Mouse (Mus musculus) cerebellum, adult 11-12 months (tissue): ENCODE results near the gene Robo2.
"Not testable (repeated sequence)": the region's sequence is repeated elsewhere in the genome, so short reads cannot be mapped to it uniquely, and the experiment has no call there.

Source experiments
- DNase-seq: peaks from one replicate; pipeline ENCODE4 v3.0.0; 2022

Gene Robo2

DNA sequence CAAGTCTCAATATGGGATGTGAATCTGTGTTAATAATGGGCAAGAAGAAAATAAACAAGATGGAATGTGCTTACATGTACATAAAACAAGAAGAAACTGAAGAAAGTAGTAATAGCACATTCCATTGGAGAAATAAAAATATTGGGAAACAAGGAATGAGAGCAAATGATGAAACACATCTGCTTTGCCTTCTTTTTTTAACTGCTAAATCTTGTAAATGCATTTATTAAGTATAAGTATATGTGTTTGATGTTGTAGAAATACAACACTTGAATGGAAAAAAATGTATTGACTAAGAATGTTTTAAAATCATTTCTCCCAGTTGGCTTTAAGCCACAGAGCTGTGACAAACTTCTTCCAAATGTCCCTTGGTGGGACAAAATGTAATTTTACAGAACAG lies 350.1 kb downstream of the Robo2 start:
- no peak for DNase-seq

- DNase-seq, result no peak
Observed at GRCm38 (mm10) chr16:74056886-74057285, 354.7 kb downstream of the Robo2 start.

GRCm38 (mm10) chr16:74056210-74056609 lies 355.4 kb downstream of the Robo2 start:
- no peak for DNase-seq

GRCm38 (mm10) chr16:74055061-74055751 lies 356.4 kb downstream of the Robo2 start:
- peak; percentile 2 for DNase-seq

DNA sequence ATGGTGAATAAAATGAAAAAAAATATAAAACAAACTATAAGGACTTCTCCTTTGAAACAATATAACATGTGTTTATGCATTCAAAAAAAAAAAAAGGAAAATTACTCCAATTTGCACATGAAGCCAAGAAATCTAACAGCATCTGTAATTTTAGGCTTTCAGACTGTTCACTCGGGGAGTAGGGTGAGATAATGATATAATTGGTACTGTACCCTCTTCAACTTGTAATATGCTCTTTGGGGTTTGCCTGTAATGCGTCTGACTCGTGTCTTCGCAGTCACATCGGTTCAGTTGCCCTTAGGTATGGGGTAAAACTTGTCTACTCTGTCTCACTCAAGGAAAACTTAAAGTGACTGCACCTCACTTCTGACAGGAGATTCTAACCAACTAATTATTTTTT lies 362.2 kb downstream of the Robo2 start:
- no peak for DNase-seq

- no peak for DNase-seq
Observed at GRCm38 (mm10) chr16:74048980-74049379, 362.6 kb downstream of the Robo2 start.

DNA sequence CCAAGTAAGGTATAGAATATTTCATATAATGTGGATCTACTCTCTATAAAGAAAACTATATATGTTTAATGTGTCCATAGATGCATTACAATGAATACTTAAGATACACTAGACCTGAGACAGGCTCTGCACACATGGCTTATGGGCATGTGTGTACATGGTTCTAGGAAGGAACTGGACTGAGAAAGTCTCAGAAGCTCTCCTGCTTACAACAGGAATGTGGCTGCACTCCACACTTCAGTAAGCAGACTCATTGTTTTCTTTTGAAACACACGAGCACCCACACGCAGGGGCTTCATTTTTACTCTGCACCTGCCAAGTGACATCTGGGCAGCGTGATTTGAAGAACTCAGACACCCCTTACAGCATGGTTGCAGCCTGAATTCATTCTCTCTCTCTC lies 364.4 kb downstream of the Robo2 start:
- DNase-seq, result no peak

DNA sequence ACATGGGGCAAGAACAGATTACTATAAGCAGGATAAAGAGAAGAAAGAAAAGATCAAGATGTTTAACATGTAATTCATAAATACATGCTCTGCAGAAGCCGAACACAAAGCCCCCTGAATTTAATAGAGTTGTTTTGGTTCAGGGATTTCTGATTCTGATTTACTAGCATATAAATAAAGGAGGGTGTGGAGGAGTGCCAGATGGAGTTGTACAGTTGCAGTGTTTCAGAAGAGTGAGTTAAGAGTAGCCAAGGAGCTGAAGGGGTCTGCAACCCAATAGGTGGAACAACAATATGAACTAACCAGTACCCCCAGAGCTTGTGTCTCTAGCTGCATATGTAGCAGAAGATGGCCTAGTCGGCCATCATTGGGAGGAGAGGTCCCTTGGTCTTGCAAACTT lies 370.8 kb downstream of the Robo2 start:
- DNase-seq, result not testable (repeated sequence)

- no peak for DNase-seq
Observed at GRCm38 (mm10) chr16:74027822-74028221, 383.8 kb downstream of the Robo2 start.

- no peak for DNase-seq
Observed at GRCm38 (mm10) chr16:74022281-74022978, 389.2 kb downstream of the Robo2 start.

DNA sequence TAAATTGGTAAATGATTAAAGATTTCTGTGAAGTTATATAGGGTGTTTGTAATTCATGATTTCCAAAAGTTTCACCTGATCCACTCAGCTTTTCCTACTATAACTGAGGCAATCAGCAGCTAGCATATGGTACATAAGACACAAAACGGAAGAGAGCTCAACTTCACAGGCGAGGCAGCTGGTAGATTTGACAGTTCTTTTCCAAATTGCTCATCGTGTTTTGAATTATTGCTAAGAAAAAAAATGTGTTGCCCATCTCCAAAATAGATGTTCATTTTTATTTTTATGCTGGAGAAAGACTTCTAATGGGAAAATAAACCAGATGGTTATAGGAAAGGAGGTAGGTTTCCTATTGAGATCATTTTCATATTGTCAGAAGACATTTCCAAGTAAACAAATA lies 405.9 kb downstream of the Robo2 start:
- no peak for DNase-seq

DNA sequence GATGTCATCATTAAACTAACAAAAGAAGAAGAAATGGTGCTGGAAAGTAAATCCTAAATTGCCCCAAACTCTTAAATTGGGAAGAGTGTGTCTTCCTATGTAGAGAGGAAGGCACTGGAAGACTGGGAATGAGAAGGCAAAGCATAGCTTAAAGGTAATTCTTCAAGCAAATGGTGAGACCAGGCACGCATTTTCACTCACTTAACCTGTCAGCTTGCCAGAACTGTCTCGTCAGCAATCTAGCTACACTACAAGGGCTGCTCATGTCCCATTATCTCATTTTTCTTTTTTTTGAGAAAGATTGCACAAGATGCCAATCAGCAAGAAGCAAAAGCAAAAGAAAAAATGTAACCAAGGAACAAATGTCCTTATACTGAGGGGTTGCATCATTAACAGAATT lies 410.3 kb downstream of the Robo2 start:
- DNase-seq, result no peak

DNA sequence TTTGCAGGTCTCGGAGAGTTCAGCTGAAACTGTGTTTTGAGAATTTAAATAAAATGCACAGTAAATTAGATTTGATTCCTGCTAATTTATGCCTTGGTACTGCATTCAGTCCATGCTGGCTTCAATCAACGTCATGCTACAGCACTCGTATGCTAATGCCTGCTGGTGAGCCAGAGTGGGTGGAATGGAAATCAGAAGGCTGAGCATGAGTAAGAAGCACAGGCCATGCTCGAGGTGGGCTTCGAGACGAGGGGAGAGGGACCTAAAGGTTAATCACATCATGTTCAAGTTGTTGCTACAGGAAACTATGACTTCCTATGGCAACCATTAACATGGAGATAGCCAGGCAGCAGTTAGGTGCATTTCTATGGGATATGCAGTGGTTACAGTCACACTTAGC lies 420.4 kb downstream of the Robo2 start:
- no peak for DNase-seq

GRCm38 (mm10) chr16:73969573-73969972 lies 442.1 kb downstream of the Robo2 start:
- no peak for DNase-seq

GRCm38 (mm10) chr16:73964366-73964926 lies 447.2 kb downstream of the Robo2 start:
- no peak for DNase-seq

DNA sequence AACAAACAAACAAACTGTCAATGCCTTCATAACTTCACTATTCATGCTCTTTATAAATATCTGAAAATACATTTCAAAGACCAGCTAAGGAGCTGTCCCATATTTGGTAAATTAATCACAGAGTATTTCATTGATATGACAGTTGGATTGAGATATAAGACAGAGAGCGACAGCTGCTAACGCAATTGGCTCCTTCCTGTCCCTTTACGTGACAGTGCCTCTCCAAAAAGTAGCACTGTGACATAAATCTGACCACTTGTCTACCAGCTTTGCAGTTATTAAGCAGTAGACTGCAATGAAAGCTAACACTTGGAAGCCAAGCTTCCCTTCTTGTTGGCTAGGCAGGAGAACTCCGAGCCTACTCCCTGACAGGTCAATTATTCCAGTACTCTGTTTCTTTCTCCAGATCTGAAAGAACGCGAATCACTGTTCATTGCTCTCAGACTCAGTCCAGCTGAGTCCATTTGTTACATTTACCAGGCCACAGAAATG lies 452.1 kb downstream of the Robo2 start:
- no peak for DNase-seq

DNA sequence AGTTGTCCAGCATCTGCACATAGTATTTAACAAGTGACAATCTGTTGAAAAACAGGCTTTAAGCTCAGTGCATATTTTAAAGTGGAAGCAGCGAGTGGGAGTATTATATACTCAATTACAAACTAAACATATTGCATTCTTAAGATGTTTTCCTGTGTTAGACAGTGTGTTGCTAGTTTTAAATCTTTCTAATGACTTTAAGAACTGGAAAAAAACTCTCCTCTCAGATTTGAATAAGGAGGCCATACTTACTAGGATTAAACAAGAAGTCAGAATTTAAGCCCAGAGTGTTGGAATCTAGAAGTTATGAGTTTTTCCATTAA lies 453.1 kb downstream of the Robo2 start:
- DNase-seq, result no peak

DNA sequence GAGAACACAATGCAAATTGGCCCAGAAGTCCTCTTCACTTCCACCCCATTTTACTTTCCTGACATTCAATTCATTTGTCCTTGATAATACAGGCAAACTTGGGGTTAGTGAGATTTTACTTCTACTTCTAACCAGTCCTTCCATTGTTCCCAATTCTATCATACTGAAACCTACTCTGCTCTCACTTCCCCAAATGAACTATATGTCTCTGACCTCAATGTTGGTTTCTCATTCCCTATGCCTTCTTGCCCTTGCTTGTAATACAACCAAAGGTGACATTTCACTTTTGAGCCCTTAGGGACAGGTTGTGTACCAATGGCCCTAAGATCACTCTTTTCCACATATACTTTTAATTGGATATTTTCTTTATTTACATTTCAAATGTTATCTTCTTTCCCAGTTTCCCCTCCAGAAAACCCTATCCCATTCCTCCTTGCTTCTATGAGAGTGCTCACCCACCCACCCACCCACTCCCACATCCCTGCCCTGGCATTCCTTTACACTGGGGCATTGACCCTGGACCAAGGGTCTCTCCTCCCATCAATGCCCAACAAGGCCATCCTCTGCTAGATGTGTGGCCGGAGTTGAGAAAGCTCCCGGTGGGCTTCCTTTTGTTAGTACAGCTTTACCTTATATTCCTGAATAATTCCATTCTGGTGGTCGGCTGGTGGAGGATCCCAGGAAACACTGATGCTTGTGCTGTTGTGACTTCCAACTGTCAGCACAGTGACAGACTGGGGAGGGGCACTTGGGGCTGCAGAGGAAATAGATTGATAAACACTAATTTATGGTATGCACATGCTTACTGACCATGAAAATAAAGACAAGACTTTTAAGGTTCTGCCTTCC lies 453.7 kb downstream of the Robo2 start:
- DNase-seq, result no peak

GRCm38 (mm10) chr16:73946171-73946570 lies 465.5 kb downstream of the Robo2 start:
- DNase-seq, result no peak

- DNase-seq, result no peak
Observed at GRCm38 (mm10) chr16:73940211-73940541, 471.4 kb downstream of the Robo2 start.

- no peak for DNase-seq
Observed at GRCm38 (mm10) chr16:73939423-73940210, 472.0 kb downstream of the Robo2 start.

DNA sequence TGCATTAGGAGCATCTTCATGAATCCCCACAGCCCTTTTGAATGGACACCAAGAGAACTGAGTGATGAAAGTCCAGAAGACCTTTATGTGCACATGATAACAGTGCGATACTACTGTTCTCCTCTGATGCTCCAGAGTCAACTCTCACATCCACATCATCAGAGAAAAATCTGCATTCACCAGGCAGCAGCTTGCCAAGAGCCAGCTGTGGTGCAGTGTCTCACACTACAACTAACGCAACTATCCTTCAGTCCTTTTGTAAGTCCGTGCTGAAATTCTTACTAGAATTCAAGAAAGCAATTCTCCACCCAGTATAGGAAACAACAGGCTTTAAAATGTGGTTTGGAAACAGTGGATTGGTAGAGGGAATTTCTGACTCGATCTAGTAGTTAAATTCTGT lies 481.3 kb downstream of the Robo2 start:
- no peak for DNase-seq

DNA sequence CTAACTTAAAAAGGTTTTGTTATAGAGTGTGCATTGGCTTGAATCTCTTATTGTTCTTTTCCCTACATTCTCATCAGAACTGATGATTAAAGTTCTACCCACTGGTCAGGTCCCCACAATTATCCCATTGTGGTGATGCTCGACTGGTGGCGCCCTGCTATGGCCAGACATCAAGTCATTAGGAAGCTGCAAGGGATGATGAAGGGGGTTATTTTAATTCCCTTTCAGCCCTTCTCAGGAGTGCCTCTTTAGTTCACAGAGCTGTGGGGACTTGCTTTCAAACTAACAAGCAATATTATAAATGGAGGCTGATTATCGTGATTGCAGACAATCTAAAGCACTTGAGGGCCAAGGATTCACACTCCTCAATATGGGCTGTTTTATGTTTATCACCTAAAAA lies 484.1 kb downstream of the Robo2 start:
- no peak for DNase-seq
